Mouse (Mus musculus): ENCODE data around the gene Adgrb3. TPM values are rescaled to one million over a fixed set of nuclear protein-coding genes. Genes with fewer than 3 reads are reported as not detected.

Gene Adgrb3
- polyA plus RNA-seq, 1 experiment from 2014 or later, result 2.9 TPM

DNA sequence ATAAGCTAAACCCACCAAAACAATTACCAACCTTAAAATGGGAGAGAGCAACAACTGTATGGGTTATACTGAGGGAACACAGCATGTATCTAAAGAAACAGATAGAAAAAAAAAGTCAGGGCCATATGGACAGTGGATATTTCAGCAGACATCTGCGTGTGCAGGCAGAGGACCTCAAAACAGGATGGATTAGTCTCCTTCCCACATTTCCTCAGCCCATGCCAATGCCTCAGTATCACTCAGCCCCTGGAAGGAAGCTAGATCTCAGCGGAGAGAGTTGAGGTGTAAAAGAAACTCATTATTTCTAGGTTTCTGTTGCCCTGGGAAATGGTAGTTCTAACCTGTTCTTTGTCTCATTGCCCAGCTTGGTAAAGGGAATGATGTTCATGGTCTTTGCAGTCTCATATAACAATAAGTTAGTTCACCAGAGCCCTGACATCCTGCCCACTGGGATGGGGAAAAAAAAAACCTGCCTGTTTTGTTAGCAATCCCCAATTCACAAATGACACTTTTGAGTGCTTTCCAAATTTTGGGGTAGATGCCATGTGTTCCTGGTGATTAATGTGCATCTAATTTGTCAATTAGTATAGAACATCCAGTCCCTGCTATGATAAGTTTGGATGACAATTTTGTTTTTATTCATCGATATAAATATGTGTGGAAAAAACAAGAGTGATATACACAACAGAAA, 53.9 kb downstream of the Adgrb3 start:
- H3K4me1 ChIP-seq (ENCODE audit: control insufficient read depth, insufficient read depth, low read length), result no peaks in the 10 kb centered on the region
- H3K9ac ChIP-seq (ENCODE audit: low read depth, low read length), result no peak overlapping the region
- no peak overlapping the region for H3K4me3 ChIP-seq (ENCODE audit: low read depth, low read length)
- H3K9me3 ChIP-seq (ENCODE audit: control insufficient read depth, low read length), result no peaks in the 10 kb centered on the region
- no peak for DNase-seq (ENCODE audit: low spot score)
- no peaks in the 10 kb centered on the region for H3K36me3 ChIP-seq (ENCODE audit: control insufficient read depth, insufficient read depth, low read length)
- H3K4me2 ChIP-seq (ENCODE audit: low read depth, low read length), result no peak overlapping the region
- no peak for ATAC-seq (ENCODE audit: low read depth)
- WGBS, result 75% methylated on average over 3 of the region's 3 CpGs
- H3K27me3 ChIP-seq (replicated peaks; ENCODE audit: control insufficient read depth, insufficient read depth, low read length), result no peaks in the 10 kb centered on the region
- H3K27ac ChIP-seq (replicated peaks; ENCODE audit: low read depth, low read length), result no peak overlapping the region

DNA sequence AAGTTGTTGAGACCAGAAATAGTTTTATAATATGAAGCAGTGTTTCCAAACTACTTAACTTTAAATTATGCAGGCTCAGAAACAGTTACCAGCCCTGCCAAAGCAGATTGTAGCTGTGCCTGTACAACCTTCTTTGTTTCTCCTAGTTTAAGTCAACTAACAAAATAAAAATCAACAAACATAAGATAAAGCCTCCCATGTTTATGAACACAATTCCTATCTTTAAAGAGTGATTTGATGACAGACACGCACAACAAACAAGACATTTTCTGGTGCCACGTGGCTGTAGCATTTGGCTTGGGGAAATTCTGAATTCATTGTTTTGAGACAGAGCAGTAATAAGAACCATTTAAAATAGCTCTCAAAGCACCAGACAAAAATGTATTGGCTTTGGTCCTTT, 60.5 kb downstream of the Adgrb3 start:
- no peaks in the 10 kb centered on the region for H3K36me3 ChIP-seq (ENCODE audit: control insufficient read depth, insufficient read depth, low read length)
- H3K27ac ChIP-seq (replicated peaks; ENCODE audit: low read depth, low read length), result no peak overlapping the region
- 71% methylated on average over 2 of the region's 2 CpGs for WGBS
- no peaks in the 10 kb centered on the region for H3K27me3 ChIP-seq (replicated peaks; ENCODE audit: control insufficient read depth, insufficient read depth, low read length)
- DNase-seq (ENCODE audit: low spot score), result peak; percentile 1
- ATAC-seq (ENCODE audit: low read depth), result no peak
- no peaks in the 10 kb centered on the region for H3K9me3 ChIP-seq (ENCODE audit: control insufficient read depth, low read length)
- H3K4me3 ChIP-seq (ENCODE audit: low read depth, low read length), result no peak overlapping the region
- H3K4me1 ChIP-seq (ENCODE audit: control insufficient read depth, insufficient read depth, low read length), result no peaks in the 10 kb centered on the region
- no peak overlapping the region for H3K9ac ChIP-seq (ENCODE audit: low read depth, low read length)
- H3K4me2 ChIP-seq (ENCODE audit: low read depth, low read length), result no peak overlapping the region

DNA sequence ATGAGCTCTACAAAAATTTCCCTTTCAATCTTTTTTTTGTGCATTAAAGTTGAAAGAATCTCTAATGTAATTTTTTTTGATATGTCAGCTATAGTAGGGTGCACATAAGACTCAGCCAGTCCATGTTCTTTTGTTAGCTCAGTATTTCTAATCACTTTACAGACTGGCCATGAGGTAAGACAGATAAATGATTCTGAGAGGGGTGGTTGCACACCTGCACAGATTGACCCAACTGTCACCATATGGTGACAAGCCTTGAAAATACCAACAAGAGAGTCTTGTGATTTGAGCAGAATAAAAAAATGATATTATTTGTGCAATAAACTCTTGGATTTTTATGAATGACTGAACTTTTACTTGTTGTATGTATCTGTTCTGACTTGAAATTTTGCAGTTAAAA, 74.2 kb downstream of the Adgrb3 start:
- H3K27ac ChIP-seq (replicated peaks; ENCODE audit: low read depth, low read length), result no peak overlapping the region
- H3K4me3 ChIP-seq (ENCODE audit: low read depth, low read length), result no peak overlapping the region
- no peaks in the 10 kb centered on the region for H3K9me3 ChIP-seq (ENCODE audit: control insufficient read depth, low read length)
- no peak overlapping the region for H3K4me2 ChIP-seq (ENCODE audit: low read depth, low read length)
- H3K27me3 ChIP-seq (replicated peaks; ENCODE audit: control insufficient read depth, insufficient read depth, low read length), result no peaks in the 10 kb centered on the region
- H3K4me1 ChIP-seq (ENCODE audit: control insufficient read depth, insufficient read depth, low read length), result no peaks in the 10 kb centered on the region
- no peak overlapping the region for H3K9ac ChIP-seq (ENCODE audit: low read depth, low read length)
- no peaks in the 10 kb centered on the region for H3K36me3 ChIP-seq (ENCODE audit: control insufficient read depth, insufficient read depth, low read length)
- ATAC-seq (ENCODE audit: low read depth) (no peak), DNase-seq (ENCODE audit: low spot score) (no peak)

DNA sequence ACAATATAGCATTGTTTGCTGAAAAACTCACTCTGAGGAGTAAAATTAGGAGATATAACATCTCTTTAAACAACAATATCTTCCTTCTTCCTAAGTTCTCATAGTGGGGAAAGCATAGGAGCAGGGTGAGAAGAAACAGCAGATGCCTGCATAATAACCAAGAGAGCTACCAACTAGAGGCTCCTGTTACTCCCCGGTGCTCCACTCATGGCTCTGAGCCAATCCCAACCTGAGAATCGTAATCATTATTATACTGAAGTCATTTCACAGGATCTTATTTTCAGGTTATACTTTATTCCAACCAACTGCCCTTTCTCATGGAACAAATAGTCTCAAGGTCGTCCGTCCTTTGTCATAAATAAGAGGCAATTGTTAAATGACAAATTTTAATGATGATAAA, 75.0 kb downstream of the Adgrb3 start:
- Histone ChIP-seq H3K9ac (ENCODE audit: low read depth, low read length) (no peak overlapping the region), H3K4me3 (ENCODE audit: low read depth, low read length) (no peak overlapping the region), H3K27me3 (replicated peaks; ENCODE audit: control insufficient read depth, insufficient read depth, low read length) (no peaks in the 10 kb centered on the region), H3K27ac (replicated peaks; ENCODE audit: low read depth, low read length) (no peak overlapping the region), H3K4me1 (ENCODE audit: control insufficient read depth, insufficient read depth, low read length) (no peaks in the 10 kb centered on the region), H3K9me3 (ENCODE audit: control insufficient read depth, low read length) (no peaks in the 10 kb centered on the region), H3K4me2 (ENCODE audit: low read depth, low read length) (no peak overlapping the region), H3K36me3 (ENCODE audit: control insufficient read depth, insufficient read depth, low read length) (no peaks in the 10 kb centered on the region)
- DNase-seq (ENCODE audit: low spot score) (no peak), ATAC-seq (ENCODE audit: low read depth) (no peak)
- 62% methylated on average over 4 of the region's 4 CpGs for WGBS

DNA sequence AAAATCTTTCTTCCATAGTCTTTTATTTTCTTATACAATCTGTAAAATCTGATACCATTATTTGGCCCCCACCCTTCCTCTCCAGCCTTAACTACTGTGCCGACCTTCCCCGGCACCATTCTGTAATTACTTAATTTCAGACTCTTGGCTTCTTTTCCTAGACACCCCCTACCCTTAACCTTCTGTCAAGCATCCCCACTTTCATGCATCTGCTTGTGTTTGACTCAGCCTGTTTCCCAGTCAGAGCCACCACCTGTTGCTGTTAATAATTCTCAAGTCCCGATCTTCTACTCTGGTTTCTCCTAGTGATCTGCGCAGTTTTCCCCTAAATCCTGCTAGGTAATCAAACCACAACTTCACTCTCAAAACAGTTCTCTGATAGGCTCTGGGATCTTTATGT, 83.9 kb downstream of the Adgrb3 start:
- WGBS, result 65% methylated on average over 4 of the region's 4 CpGs
- ATAC-seq (ENCODE audit: low read depth) (no peak), DNase-seq (ENCODE audit: low spot score) (peak; percentile 14)
- Histone ChIP-seq H3K27me3 (replicated peaks; ENCODE audit: control insufficient read depth, insufficient read depth, low read length) (no peaks in the 10 kb centered on the region), H3K36me3 (ENCODE audit: control insufficient read depth, insufficient read depth, low read length) (no peaks in the 10 kb centered on the region), H3K9me3 (ENCODE audit: control insufficient read depth, low read length) (no peaks in the 10 kb centered on the region), H3K9ac (ENCODE audit: low read depth, low read length) (no peak overlapping the region), H3K4me3 (ENCODE audit: low read depth, low read length) (no peak overlapping the region), H3K4me2 (ENCODE audit: low read depth, low read length) (no peak overlapping the region), H3K4me1 (ENCODE audit: control insufficient read depth, insufficient read depth, low read length) (no peaks in the 10 kb centered on the region), H3K27ac (replicated peaks; ENCODE audit: low read depth, low read length) (no peak overlapping the region)

DNA sequence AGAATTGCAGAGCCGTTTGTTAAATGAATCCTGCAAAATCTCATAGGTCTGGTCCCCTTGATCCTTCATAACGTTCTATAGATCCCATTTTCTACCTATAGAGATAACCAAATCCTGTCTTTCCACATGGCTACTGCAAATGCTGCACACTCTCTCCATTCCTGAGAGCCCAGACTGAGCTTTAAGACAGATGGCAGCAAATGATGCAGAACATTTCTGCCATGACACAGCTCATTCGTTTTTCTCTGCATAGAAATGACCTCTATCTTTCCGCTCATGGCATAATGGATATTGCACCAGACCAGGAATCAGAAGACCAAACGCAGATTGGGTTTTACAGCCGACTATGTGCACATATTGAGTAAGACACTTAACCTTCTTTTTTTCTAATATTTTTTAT, 84.8 kb downstream of the Adgrb3 start:
- ATAC-seq (ENCODE audit: low read depth) (no peak), DNase-seq (ENCODE audit: low spot score) (no peak)
- Histone ChIP-seq H3K9me3 (ENCODE audit: control insufficient read depth, low read length) (no peaks in the 10 kb centered on the region), H3K9ac (ENCODE audit: low read depth, low read length) (no peak overlapping the region), H3K27me3 (replicated peaks; ENCODE audit: control insufficient read depth, insufficient read depth, low read length) (no peaks in the 10 kb centered on the region), H3K4me3 (ENCODE audit: low read depth, low read length) (no peak overlapping the region), H3K27ac (replicated peaks; ENCODE audit: low read depth, low read length) (no peak overlapping the region), H3K36me3 (ENCODE audit: control insufficient read depth, insufficient read depth, low read length) (no peaks in the 10 kb centered on the region), H3K4me2 (ENCODE audit: low read depth, low read length) (no peak overlapping the region), H3K4me1 (ENCODE audit: control insufficient read depth, insufficient read depth, low read length) (no peaks in the 10 kb centered on the region)
- 80% methylated on average over 6 of the region's 6 CpGs for WGBS

DNA sequence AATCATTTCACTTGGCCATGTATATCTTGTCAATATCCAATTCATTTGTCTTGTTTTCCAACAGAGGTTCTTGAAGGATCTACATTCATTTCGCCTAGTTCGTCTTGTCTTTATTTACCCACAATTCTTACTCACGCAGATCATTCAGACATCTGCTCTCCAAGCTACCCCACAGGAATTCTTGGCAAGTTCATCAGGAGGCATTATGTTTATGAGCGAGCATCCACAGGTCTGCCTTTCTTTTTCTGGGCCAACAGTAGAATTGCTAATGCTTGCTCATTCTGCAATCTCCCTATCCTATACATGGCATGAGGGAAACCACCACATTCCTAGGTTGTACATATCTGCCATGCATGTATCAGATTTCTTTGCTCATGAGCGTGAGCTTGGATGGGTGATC, 99.7 kb downstream of the Adgrb3 start:
- Histone ChIP-seq H3K4me3 (ENCODE audit: low read depth, low read length) (no peak overlapping the region), H3K27me3 (replicated peaks; ENCODE audit: control insufficient read depth, insufficient read depth, low read length) (no peaks in the 10 kb centered on the region), H3K27ac (replicated peaks; ENCODE audit: low read depth, low read length) (no peak overlapping the region), H3K9me3 (ENCODE audit: control insufficient read depth, low read length) (no peaks in the 10 kb centered on the region), H3K9ac (ENCODE audit: low read depth, low read length) (no peak overlapping the region), H3K36me3 (ENCODE audit: control insufficient read depth, insufficient read depth, low read length) (no peaks in the 10 kb centered on the region), H3K4me2 (ENCODE audit: low read depth, low read length) (no peak overlapping the region), H3K4me1 (ENCODE audit: control insufficient read depth, insufficient read depth, low read length) (no peaks in the 10 kb centered on the region)
- WGBS, result 81% methylated on average over 5 of the region's 5 CpGs
- DNase-seq (ENCODE audit: low spot score) (no peak), ATAC-seq (ENCODE audit: low read depth) (no peak)

DNA sequence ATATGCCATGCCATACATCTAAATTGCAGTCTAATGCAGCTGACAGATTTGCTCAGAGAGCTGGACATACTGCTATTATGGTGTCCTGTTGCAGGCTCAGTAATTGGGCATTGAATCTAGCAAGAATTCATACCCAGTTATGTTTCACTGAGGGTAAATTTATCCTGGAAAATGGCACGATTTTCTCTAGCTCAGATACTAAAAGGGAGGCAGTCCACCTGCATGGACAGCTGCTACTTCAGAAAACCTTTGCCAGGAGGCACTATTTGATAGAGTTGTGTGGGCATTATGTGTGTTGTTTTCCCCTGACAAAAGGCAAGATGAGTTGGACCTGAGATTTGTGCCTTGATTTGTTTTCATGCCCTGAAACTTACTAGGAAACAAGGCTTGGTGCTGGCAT, 118.0 kb downstream of the Adgrb3 start:
- H3K4me1 ChIP-seq (ENCODE audit: control insufficient read depth, insufficient read depth, low read length), result no peaks in the 10 kb centered on the region
- ATAC-seq (ENCODE audit: low read depth) (no peak), DNase-seq (ENCODE audit: low spot score) (no peak)
- no peak overlapping the region for H3K27ac ChIP-seq (replicated peaks; ENCODE audit: low read depth, low read length)
- H3K9ac ChIP-seq (ENCODE audit: low read depth, low read length), result no peak overlapping the region
- no peak overlapping the region for H3K4me3 ChIP-seq (ENCODE audit: low read depth, low read length)
- no peak overlapping the region for H3K4me2 ChIP-seq (ENCODE audit: low read depth, low read length)
- H3K9me3 ChIP-seq (ENCODE audit: control insufficient read depth, low read length), result no peaks in the 10 kb centered on the region
- no peaks in the 10 kb centered on the region for H3K36me3 ChIP-seq (ENCODE audit: control insufficient read depth, insufficient read depth, low read length)
- no peaks in the 10 kb centered on the region for H3K27me3 ChIP-seq (replicated peaks; ENCODE audit: control insufficient read depth, insufficient read depth, low read length)
- WGBS, result 19% methylated on average over 1 of the region's 1 CpGs

DNA sequence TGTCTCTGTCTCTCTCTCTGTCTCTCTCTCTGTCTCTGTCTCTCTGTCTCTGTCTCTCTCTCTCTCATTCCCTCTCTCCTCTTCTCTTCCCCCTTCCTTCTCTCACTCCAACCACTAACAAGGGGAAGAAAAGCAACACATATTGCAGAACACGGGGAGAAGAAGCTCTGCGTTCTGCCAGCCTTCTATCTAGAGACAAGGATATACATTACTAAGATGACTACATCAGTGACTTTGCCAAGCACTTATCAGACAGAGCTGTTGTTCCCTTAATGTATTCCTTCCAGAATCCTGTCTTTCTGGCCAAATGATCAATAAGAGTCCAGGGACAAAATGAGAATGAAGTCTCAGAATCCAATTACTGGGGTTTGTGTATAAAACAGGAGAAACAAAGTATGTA, 123.2 kb downstream of the Adgrb3 start:
- WGBS, result 55% methylated on average over 2 of the region's 2 CpGs
- DNase-seq (ENCODE audit: low spot score), result no peak
- Histone ChIP-seq H3K9ac (ENCODE audit: low read depth, low read length) (no peak overlapping the region), H3K4me2 (ENCODE audit: low read depth, low read length) (no peak overlapping the region), H3K27me3 (replicated peaks; ENCODE audit: control insufficient read depth, insufficient read depth, low read length) (no peaks in the 10 kb centered on the region), H3K27ac (replicated peaks; ENCODE audit: low read depth, low read length) (no peak overlapping the region), H3K9me3 (ENCODE audit: control insufficient read depth, low read length) (no peaks in the 10 kb centered on the region), H3K4me1 (ENCODE audit: control insufficient read depth, insufficient read depth, low read length) (no peaks in the 10 kb centered on the region), H3K36me3 (ENCODE audit: control insufficient read depth, insufficient read depth, low read length) (no peaks in the 10 kb centered on the region), H3K4me3 (ENCODE audit: low read depth, low read length) (no peak overlapping the region)
- no peak for ATAC-seq (ENCODE audit: low read depth)

All from embryonic facial prominence, embryonic 14.5 days (tissue).